Mouse (Mus musculus) adrenal gland, adult 18-20 months (tissue): ENCODE data around the gene Mier3. TPM values are rescaled to one million over a fixed set of nuclear protein-coding genes. Genes with fewer than 3 reads are reported as not detected.
A peak's percentile ranks its signal among the peaks of the same experiment; 100 is the strongest.

Experiments used
- DNase-seq, 2 experiments: peaks; one replicate each; pipeline ENCODE4 v3.0.0; 2021 to 2022; ENCODE audit warnings: low spot score in 2 of 2
- long read RNA-seq, 2 experiments: library from polyadenylated mRNA; stranded (forward); transcript quantifications; one replicate each; pipeline ENCODE4 v2.0.0; 2021
- total RNA-seq, 2 experiments: library from RNA; stranded (reverse); gene quantifications; 1 replicate in 1 of 2; 2 replicates in 1 of 2; pipeline ENCODE4 v1.2.3; 2021

Mier3 gene
- total RNA-seq: 10 to 100 TPM; 24.7 to 46.0 TPM
- long read RNA-seq, experiment 1: 0 reads
- long read RNA-seq, experiment 2, full-length matches to known transcripts: 1 of 8 reads
- long read RNA-seq, experiment 2, partial matches to known transcripts: 0 of 8 reads
- long read RNA-seq, experiment 2, other reads (novel, unspliced or antisense): 7 of 8 reads

DNA sequence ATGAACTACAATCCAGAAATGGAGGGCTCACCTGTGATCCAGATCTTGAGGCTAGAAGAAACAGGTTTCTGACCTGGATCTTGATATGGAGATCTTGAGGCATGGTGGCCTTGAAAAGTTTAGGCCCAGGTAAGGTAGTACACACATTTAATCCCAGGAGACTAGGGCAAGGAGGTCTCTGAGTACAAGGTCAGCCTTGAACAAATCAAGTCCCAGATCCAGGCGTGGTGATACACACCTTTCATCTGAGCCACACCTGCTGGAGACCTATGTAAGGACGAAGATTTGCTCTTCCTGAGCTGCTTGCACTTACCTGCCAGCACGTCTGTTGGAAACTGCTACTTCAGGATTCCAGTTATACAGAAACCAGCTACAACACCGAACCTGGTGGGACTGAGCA is at the start of gene Mier3:
Gene Mier3 (plus strand): TSS at position 301 of the 400 bp plus-strand sequence.
- no peak for DNase-seq

GRCm38 (mm10) chr13:111634163-111635160 is 46.3 kb upstream of the Mier3 start:
- no peak for DNase-seq

- DNase-seq: no peak
Observed at GRCm38 (mm10) chr13:111640319-111640718, 40.5 kb upstream of the Mier3 start.

GRCm38 (mm10) chr13:111643636-111644035 is 37.1 kb upstream of the Mier3 start:
- DNase-seq: no peak

DNA sequence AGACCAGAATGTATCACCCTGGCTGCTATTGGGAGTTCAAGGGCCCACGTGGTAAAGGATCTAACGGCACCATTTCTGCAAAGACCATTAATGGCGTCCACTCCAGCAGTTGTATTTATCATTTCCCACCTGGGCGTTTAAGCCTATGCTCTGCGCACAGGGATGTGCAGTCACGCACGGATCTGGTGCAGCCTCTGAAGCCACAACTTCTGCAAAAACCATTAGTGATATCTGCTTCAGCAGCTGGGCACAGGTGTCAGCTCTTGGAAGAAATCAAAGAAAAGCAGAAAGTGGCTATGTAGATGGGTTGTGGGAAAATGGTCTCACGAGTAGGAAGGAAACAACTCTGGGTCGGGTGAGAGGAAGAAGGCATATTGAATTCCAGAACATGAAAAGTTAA is 34.6 kb upstream of the Mier3 start:
- DNase-seq: no peak

- no peak for DNase-seq
Observed at GRCm38 (mm10) chr13:111647279-111647678, 33.5 kb upstream of the Mier3 start.

DNA sequence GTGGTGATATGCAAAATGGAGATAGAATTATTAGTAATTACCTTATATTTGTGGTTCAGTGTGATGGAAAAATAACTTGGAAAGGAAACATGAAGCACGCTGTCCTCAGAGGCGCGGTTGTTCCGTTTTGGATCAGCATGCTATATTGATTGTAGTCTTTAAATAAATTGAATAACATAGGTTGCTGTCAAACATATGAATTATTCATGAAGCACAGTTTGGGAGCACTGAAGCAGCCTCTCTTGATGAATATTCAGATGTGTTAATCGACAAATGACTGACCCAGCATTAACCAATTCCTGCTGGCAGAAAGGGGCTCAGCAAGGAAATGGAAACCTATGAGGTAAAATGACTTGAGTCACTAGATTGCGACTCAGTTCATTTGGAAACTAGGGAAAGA is 29.8 kb upstream of the Mier3 start:
- DNase-seq: no peak

DNA sequence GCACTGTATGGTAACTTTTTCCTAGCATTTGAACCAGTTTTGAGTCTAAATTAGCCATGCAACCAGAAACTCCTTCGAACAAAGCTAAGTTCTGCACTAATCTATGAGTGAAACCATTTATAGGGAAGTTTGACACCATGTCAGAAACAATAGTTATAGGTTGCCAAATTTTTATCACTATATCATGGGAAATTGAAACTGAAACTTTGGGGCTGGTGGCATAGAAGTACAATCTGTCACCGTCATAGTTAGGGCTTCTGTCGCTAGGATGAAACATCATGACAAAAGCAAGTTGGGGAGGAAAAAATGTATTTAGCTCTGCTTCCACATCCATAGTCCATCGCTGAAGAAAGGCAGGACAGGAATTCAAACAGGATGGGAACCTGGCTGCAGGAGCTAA is 25.5 kb upstream of the Mier3 start:
- DNase-seq: no peak

GRCm38 (mm10) chr13:111655856-111656255 is 24.9 kb upstream of the Mier3 start:
- DNase-seq: no peak

- no peak for DNase-seq
Observed at GRCm38 (mm10) chr13:111656309-111656708, 24.5 kb upstream of the Mier3 start.

DNA sequence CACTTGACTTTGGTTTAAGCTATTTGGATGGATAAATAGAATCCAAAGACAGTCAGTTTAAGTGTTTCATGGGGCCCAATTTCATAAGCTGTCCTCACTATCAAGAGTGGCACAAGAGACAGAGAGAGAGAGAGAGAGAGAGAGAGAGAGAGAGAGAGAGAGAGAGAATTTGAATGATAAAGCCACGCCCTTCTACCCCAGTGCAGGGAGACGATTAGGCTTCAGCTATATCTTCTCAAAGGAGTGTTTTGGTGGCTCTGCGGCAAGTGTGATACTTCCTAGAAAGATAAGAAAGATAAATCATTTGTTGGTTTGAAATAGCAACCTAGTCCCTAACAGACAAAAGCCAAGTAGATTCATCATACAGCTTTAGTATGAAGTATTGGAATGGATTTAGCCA is 24.0 kb upstream of the Mier3 start:
- DNase-seq: no peak

- no peak for DNase-seq
Observed at GRCm38 (mm10) chr13:111658501-111659280, 22.1 kb upstream of the Mier3 start.

- DNase-seq: no peak
Observed at GRCm38 (mm10) chr13:111659430-111659829, 21.3 kb upstream of the Mier3 start.

GRCm38 (mm10) chr13:111660072-111660471 is 20.7 kb upstream of the Mier3 start:
- no peak for DNase-seq

GRCm38 (mm10) chr13:111660556-111660955 is 20.2 kb upstream of the Mier3 start:
- DNase-seq: no peak

DNA sequence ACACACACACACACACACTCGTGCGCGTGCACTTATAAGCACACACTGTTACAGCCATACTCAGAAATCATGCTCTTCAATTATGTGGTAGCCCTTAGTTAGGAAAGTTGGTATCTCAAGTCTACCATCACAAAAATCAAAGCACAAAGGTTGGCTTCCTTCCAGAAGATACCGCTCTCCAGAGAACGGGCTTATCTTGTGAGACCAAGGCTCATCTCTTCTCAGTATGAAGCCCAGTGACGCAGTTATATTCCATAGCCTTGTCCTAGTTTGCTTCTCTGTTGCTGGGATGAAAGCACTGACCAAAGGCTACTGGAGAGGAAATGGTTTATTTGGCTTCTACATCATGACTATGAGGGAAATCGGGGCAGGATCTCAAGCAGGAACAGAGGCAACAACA is 12.8 kb upstream of the Mier3 start:
- no peak for DNase-seq

GRCm38 (mm10) chr13:111676841-111677240 is 3.9 kb upstream of the Mier3 start:
- no peak for DNase-seq

- DNase-seq: no peak
Observed at GRCm38 (mm10) chr13:111684056-111684625, 3.4 kb downstream of the Mier3 start.

GRCm38 (mm10) chr13:111685751-111686462 is 5.1 kb downstream of the Mier3 start:
- peak; percentile 82 to 87 for DNase-seq

- peak; percentile 43 to 56 for DNase-seq
Observed at GRCm38 (mm10) chr13:111686522-111687284, 5.9 kb downstream of the Mier3 start.
